Mouse (Mus musculus) kidney, adult 8-10 months (tissue): ENCODE results near the gene Btbd19.

Experiments
- DNase-seq, 2 experiments: peaks; one replicate each; pipeline ENCODE4 v3.0.0; 2022

Gene Btbd19

DNA sequence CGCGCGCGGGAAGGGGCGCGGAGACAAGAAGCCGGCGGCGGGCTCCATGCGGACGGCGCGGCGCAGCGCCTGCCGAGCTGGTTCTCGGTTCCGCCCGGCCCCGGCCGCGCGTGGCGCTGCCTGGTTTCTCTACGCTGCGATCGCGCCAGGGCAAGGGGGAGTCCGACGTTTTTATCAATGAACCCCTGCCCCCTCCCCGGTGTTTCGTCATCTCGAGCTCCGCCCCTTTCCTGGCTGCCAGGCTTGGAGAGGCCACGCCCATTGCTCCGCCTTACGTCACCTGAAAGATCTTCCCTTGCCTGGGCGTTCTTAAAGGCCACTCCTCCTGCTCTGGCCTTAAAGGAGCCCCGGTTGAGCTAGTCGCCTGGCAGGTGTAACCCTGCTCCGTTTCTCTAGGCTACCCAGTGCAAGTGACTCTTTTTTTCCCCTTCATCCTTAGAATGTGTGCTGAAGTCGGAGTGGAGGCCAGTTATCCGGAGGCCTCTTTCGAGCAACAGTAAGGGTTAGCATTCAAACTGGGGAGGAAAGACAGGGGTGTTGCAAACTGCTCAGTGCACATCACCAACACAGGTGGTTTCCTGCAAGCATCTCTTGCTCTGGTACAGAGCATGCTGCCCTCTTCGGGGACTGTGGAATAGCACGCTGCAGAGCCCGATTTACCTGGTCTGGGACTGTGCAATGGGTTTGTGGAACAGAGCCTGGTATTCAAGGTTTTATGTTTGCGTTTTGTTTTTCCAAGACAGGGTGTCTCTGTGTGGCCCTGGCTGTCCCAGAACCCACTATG, 8.5 kb upstream of the Btbd19 start, which contains the start of gene Plk3:
Plk3 (minus strand) TSS at position 147 of the 784 bp plus-strand sequence.
- peak; percentile 96 to 99 for DNase-seq

DNA sequence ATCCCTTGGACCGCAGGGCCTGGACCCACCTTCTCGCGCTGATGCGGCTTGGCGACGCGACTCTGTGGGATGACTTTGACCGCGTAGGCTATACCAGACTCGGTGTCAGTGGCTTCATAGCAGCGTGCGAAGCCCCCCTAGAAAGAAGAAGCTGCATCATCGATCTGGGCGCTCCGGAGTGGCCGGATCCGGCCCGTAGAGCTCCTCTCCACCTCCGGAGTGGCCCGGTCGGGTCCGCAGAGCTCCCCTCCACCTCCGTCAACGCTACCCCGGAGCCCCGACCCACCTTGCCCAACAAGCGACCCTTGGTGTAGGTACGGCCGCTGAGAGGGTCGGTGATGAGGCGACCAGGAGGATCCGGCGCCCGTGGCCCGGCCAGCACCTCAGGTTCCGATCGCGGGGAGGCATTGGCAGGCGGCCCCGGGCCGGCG, 7.9 kb upstream of the Btbd19 start:
- no peak for DNase-seq

DNA sequence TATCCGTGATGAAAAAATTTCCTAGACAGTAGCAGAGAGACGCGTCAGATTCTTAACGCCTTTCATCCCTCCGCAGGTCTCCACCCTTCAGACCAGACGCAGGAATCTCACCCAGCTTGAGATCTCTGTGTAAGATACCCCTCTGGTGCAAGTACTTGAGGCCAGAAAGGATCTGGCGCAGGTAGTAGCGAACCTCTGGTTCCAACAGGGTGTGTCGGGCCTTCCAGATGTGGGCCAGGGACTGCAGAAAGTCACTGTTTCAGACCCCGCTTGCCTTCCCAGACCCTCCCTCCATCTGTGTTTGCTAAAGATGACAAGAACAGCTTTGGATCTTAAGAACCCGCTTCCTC, 7.2 kb upstream of the Btbd19 start:
- no peak for DNase-seq

DNA sequence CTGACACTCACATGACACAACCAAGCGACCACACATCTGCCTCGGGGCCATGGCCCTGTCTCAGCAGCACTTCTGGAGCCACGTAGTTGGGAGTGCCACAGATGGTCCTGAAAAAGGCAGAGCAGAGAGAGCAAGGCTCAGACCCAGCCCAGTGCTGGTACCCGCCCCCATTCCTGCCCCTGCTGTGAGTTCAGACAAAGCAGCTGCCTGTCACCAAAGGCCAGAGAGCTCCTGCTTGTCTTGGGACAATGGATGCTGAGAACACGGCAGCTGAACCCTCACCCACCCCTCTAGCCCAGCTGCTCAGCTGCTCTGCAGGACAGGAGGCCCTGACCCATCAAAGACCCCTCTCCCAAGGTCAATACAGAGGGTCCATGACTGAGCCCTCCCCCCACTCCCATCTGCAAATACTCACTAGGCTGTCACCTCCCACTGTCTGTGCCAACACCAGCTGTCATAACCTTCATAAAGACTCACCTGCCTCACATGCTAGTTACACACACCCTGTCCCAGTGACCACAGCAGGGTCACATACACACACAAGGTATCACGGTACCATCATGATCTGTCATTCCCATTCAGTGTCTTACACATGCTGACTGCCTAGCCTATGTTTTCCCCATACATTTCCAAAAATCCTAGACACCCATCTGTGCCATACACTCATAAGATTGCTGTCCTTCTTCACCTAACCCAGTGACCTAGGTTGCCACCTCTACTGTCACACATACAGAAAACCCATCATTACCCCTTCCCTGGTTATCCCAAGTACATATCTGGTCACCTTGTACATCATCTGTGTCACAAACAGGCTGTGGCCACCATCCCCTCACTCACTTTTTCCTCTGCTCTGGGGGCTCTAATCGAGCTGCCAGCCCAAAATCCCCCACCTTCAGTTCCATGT, 6.6 kb upstream of the Btbd19 start:
- DNase-seq, result no peak

DNA sequence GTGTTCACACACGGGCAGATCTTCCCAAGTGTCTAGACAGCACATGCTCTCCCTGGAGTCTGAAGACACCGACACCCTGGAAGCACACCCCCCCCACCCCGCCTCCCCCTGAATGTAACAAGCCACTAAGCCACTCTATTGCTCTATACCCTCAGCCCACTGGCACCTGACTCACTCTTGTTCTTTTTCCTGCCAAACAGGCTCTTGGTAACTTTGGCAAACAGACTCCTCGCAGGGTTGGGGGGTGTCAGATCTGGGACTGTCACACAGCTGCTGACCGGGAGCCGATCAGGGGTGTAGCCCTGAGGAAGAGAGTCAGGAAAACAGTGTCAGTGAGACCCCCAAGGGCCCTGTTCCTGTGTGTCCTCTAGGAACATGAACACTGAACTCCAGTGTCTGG, 5.7 kb upstream of the Btbd19 start:
- DNase-seq, result no peak

DNA sequence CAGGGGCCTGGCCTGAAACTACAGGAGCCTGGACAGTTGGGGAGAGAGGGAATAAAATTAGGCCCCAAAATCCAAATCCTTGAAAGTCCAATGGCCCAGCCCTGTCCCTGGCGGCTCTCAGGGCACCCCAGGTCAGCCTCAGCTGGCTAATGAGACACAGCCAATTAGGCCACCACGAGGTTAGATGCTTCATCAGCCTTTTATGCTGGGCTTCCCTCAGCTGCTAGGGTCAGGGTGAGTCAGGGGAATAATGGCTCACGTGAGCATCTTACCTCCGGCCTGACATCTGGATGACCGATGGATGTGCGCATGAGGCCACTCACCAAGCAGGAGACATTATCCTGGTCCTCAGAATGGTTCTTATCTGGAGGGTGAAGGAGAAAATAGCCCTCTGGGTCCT, 5.3 kb upstream of the Btbd19 start:
- DNase-seq, result no peak

DNA sequence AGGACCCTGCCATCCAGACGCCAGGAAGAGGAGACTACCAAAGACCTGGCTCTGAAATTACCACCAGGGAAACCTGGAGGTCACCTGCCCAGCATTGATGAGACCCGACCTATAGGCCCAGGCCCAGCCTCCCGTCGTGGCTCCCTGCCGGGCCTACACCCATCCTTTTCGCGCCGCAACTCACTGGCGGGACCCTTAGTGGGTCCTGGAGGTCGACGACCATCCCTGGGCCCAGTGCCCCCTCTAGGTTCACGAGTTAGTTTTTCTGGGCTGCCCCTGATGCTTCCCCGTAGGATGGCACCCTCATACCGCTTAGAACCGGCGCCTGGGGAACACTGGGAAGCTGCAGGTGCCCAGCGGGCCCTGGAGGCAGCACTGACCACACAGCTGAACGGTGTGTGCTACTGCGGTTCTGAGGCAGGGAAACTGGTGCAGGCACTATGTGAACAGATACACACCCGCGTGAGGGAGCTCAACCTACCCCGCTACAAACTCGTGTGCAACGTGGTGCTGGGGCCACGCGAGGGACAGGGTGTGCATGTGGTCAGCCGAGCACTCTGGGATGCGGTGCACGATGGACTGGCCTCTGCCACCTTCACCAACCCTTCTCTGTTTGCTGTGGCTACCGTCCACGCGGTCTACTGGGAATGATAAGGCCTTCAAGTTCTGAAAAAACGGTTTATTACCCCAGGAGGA, 2.6 kb upstream of the Btbd19 start:
- DNase-seq, result no peak

DNA sequence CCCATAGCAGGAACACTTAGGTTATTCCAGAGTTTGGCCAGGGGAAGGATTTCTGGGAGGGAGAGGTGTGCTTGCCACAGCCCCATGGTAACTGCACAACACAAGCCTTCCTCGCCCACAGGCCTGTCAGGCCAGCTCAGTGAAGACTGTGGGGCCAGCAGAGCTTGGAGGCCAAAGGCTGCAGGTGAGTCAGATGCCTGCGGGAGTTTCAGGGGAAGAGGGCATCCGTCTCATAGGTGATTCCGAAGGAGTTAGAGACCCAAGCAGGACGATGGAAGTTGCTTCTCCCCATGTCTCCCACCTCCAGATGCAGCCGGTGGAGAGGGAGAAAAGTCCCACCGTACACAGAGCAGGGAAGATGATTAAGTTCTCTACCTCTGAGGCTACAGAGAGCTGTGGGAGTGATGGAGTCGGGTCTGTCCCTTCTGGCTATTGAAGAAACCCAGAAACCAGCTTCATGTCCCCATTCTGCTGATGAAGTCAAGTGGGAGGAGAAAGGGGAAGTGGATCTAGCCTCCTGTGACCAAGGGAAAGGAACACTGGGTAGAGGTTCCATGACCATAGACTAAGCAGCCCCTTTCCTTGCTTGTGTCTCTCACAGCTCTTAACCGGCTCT, 1.3 kb upstream of the Btbd19 start, which contains the start of gene Tctex1d4:
Tctex1d4 (plus strand) TSS at position 120 of the 616 bp plus-strand sequence.
- DNase-seq, result no peak

DNA sequence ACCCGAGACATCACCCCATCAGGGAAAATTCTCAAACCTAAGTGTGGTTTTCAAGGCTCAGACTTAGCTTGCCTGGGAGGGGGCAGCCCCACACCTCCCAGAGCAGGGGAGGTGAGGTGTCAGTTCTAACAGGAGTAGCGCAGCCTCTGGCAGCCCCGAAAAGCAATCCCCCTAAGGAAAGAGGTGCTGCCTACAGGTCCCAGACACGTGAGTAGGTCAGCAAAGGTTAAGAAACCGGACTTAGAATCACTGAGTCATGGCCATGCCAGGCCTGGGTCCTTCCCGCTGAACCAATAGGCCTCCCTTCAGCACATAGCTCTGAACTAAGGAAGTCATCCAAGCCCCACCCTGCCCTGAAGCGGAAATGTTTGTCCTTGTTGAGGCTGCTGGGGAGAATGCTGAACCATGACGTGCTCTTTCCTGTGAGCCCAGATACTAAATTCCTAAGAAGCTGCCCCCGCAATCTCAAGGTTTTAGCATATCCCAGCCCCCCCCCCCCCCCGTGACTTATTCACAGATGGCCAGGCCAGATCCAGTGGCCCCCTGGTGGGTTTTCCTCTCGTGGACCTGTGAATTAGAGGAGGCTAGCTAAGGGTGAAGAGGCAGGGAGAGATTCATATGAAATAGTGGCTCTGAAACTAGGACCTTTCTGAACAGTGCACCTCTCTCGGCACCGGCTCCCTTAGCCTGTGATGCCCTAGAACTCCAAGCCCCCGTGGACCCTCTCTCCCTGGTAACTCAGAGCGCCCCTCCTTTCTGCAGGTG, 567 bp upstream of the Btbd19 start:
- DNase-seq, result peak; percentile 75 to 84

DNA sequence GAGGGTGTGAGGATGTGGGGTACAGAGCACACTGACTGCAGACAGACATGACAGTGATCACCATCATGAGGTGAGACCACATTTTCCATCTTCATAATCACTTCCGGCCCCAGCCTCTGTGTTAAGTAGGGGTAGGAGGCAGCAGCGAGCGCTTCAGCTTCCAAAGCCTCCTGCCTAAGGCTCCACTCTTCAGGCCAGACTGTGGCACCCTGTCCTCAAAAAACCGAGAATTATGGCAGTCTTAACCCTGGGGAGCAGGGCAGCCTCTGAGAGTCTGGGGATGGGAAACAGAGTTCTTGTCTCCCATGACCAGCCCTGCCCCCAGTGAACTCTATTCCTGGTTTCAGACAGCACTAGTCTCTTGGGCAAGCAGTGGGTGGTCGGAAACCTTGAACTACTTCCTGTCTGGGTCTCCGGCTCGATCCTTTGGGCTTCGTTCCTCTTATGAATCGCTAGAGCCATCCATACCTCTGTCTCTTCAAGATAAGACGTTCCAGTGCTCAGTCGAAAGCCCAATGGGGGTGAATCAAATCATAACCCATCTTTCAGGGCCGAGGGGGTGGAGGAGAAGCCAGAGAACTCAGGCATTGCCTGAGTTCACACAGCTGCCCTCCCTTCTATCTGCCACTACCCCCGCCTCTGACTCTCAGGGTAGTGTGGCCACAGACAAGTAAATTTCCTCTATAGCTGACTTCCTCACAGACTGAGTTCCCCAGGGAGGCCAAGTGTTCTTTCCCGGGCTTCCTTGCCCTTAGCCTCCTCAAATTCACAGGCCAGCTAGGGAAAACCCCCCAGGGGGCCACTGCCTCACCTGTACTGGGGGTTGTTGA, 792 bp downstream of the Btbd19 start:
- DNase-seq, result peak in 1 of 2 experiments; percentile 33

DNA sequence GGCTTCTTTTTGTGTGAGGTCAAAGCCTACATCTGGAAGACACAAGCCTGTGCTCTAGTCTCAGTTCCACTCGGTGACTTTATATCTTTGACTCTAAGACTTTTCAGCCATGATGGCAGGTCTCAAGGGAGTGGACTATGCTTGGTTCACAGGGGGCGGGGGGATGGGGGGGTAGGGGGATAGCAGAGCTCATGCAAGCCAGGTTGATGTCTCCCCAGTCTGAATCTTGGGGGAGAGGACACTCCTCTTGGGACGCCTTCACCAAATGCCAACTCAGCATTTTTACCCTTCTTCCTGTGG, 1.4 kb downstream of the Btbd19 start:
- DNase-seq, result no peak

DNA sequence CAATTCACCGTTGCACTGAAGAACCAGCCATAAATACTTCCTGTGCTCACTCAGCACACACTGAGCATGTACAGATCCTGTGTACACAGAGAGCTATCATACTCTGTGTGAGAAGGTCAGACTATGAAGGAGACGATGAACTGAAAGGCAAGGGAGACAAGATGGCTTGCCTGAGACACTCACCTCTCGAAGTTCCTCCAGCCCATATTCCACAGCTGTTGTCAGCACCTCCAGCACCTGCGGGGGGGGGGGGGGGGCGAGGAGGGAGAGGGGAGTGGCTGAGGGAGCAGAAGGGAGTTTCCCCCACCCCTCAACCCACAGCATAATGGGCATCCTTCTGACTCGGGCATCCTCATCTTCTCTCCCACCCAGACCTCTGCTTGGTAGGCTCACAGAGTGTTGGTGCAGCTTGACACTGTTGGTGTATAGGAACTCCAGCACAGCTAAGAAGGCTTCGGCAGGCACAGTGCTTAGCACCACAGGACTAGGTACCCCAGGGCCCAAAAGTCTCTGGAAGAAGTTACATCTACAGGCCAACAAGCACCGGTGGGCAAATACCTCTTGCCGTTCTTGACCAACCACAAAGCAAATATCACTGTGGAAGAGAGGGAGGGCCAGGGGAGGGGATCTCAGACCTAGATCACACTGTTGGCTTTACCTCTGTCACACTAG, 1.8 kb downstream of the Btbd19 start:
- DNase-seq, result no peak

DNA sequence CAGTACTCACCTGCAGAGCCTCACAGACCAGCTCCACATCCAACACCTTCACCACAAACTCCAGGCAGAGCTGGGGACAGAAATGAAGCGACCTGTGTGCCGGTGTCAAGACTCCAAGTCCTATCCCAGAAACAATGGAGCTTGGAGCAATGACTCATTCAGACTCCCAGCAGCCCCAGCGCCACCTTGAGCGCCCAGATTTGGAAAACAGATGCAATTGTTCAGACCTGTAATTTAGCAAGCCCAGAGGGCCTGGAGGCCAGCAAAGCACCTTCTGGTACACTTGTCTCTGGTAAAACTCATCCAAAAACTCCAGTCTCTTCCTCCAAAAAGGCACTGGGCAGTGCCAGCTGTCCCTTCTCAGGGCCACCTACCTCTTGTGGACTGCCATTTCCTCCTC, 3.3 kb downstream of the Btbd19 start:
- no peak for DNase-seq

DNA sequence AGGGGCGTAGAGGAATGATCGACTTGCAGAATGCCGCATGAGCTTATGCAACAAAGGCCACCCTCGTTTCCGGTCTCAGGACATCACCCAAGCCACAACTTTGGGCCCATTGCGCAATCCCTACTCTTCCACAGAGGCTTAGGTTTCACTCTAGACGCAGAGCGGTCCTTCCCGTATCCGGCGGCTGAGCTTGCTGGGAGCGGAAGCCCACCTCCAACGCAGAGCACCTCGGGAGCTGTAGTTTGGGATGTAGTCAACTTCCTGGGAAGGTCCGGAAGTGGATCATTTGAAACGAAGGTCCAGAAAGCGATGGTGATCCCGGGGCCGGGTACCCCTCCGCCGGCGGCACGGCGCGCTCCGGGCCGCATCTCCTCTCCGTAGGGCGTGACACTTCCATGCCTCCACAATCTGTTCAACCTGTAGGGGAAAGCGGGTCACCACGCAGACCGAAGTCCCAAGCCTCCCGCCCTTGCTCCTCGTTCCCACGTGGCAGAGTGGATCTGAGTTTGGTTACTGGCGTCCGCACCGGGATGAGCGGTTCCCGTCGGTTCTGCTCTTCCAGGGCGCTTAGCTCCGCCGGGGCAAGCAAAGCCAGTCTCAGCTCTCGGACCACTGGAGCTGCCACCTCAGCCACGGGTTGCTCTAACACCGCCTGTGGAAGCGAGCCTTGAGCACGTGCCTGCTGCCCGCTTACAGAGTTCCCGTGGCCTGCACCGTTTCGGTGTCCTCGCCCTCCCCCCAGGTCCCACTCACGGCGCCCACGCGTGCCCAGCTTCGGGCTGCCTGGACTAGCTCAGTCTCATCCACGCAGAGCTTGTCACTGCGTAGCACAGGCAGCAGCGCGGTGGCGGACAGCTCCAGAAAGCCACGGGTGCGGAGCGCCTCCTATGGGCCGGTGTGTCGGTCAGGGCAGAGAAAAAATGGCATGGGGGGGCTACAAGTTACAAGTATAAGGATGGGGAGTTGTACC, 4.8 kb downstream of the Btbd19 start:
- DNase-seq, result peak; percentile 96 to 97

DNA sequence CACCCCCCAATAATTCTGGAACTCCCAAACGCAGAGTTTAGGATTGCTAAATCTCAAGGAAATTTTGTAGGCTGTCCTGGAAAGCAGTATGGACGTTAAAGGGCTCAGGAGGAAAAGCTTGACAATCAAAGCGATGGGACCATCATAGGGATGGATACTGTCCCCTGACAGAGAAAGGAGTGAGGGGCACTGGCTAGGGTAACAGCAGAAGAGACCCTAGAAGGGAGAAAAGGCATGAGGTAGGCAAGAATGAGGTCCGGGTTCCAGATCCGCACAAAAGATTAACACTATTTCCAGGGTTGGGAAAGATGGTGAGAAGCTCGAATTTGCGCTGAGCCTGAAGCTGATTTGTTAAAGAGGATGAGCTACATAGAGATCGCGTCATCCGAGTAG, 5.5 kb downstream of the Btbd19 start:
- DNase-seq, result no peak

DNA sequence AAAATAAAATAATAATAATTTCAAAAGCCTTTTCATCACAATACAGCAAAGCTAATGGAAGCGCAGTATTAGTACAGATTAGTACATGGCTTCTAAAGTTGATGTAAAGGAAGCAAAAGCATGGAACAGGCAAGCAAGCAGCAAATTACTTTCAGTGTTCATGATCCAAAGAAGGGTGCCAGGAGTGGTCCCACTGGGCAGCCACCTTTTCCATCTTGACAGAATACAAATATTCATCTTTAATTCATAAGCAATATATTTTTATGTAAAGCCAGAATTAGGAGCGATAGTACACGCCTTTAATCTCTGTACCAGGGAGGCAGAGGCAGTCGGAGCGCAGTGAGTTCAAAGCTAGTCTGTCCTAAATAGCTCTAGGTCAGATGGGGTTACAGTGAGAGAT, 5.9 kb downstream of the Btbd19 start:
- no peak for DNase-seq

DNA sequence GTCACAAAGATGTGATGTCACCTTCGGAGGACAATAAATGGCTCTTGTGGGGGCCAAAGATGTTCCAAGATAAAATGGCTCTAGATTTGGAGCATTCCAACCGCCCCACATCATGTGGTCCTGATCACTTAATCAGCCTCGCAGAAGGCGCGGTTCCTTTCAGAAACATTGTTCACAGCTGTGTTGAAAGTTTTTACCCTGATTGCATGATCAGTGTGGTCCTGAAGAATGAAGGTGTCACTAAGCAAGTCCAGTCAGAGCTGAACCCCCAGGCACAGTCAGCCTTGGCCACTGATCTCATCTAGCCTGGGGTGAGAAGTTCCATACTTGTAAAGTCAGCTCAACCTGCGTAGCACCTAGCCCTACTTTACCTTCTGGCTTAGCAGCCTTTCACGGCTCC, 7.6 kb downstream of the Btbd19 start:
- DNase-seq, result no peak

DNA sequence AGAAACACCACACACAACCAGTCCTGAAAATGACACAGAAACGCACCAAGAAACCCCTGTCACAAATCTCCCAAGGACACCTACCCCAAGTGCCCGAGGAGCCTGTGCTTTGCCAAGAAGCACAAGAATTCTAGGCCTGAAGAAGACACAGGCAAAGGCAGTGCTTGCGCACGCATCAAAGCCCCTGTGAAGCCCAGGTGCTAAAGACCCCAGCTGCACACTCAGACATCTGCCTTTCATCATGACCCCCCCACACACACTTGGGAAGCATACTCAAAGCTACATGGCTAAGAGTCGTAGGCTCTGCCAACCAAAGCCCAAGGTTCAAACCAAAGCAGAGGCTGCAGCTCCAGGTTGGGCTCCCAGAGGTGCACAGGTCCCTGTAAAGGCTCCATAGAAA, 9.9 kb downstream of the Btbd19 start:
- DNase-seq, result no peak

DNA sequence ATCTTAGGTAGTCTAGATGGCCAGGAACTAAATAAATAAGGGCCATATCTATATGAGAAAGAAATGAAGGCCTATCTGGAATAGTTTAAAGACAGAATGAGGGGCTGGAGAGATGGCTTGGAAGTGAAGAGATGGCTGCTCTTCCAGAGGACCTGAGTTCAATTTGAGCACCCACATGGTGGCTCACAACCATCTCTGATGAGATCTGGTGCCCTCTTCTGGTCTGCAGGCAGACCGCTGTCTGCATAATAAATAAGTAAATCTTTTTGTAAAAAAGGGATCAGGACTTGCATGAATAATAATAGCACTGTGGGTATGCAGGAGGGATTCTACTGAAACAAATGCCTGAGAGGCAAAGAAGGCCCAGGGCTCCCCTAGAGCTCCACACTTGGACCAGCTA, 12.3 kb downstream of the Btbd19 start:
- DNase-seq, result no peak

DNA sequence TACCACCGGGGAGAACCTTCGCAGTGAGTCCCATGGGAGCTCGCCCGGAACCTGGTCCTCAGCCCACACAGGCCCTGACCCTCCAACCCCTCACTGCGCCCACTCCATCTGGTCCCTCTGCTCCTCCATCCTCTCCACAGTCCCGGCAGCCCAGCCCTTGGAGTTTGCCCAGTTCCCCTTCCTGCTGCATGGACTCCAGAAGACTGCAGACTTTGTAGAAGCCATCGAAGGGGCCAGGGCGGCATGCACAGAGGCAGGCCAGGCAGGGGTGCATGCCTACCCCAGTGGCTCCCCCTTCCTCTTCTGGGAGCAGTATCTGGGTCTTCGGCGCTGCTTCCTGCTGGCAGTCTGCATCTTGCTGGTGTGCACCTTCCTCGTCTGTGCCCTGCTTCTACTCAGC, 14.5 kb downstream of the Btbd19 start:
- no peak for DNase-seq
